Mouse (Mus musculus): ENCODE data around the gene Otud4. TPM values are rescaled to one million over a fixed set of nuclear protein-coding genes. Genes with fewer than 3 reads are reported as not detected.

The Otud4 gene
- total RNA-seq, 2 experiments from 2014 or later, result 45.5 to 45.7 TPM

DNA sequence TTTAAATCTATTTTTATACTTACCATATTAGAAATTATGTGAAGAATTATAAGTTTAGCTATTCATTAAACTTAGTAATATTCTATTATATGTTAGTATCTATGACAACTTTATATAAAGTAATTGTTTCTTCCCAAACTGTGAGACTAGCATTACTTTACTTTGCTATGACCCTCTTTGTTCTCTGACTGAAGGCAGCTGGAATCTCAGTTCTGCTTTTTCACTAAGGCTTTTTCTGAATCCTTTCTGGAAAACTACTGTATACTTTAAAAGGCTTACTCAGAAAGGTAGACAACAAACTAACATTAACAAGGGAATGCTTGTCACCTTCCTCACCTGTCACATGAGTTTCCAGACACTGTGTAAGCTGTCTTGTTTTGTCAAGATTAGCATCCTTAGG is 83.9 kb downstream of the Otud4 start:
- no peak for DNase-seq
- intact Hi-C loops (cut with DNase I), result no loop called here

DNA sequence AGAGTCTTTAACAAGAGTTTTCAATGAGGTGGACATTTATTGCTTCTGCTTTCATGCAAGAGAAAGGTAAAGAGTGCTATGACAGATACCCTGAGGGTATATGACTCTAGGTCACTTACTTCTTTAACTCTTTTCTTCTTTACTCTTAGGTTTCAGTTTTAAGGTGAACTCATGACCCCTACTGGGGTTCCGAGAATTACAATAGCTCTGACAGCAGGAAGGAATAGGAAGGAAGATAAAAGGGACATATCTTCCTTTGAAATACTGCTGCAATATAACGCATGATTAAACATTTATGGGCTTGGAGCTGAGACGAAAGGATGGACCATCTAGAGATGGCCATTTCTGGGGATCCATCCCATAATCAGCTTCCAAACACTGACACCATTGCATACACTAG is 85.2 kb downstream of the Otud4 start:
- DNase-seq, result no peak
- intact Hi-C loops (cut with DNase I), result no loop called here

Other genes starting within 250 kb of the Otud4 start
- 10 to 100 TPM; 24.3 to 24.6 TPM for gene Smad1, start 240.1 kb upstream of the Otud4 start, total RNA-seq (2021)
- gene Abce1, start 72.1 kb downstream of the Otud4 start, total RNA-seq (2021), result 10 to 100 TPM; 45.8 to 54.2 TPM
- 1 to 10 TPM; 4.5 to 5.0 TPM for gene Anapc10, start 72.2 kb downstream of the Otud4 start, total RNA-seq (2021)